Comparison of ENCODE assay signal across 8 mouse cellular contexts in the genomic region with DNA sequence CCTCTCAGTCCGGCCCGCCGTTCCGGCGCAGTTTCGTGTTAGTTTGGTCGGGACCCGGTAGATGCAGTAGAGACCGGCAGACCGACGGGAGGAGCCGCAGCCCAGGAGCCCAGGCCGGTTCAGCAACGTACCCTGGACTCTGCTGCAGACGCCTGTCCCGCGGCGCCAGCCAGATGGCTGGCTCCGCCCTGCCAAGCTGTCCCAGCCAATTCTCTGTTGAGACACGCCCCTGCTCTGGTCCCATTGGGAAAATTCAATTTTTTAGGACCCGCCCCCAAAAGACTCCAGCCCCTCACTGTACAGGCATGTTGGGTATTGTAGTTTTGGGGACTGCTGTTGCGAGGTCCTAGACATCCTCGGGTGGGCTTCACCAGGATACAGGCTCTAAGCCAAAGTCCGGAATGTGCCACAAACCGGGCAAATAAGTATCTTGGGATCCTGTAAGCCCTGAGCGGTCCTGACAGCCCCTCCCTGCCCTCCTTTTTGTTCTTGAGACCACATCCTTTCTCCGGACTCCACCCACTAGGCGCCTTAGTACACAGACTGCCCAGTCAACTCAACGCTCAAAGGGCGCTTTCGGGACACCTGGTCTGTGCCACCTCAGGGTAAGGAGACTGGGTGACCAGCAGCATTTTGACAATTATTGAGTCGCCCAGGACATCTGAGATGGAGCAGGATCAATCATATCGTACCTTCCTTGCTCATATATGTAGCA. TPM values are rescaled to one million over a fixed set of nuclear protein-coding genes. Genes with fewer than 3 reads are reported as not detected.
DNase-seq lines count a peak whose midpoint lies in the region; ATAC-seq lines count a peak whose summit lies in the region.

No protein-coding gene starts in this region.

- ATAC-seq in inflammation-experienced regulatory T-cells, adult 6 months = peak; percentile 39
- ATAC-seq in megakaryocyte-erythroid progenitor cell, adult 5-6 weeks (replicated peaks; ENCODE audit: low FRiP score, low TSS enrichment, poor library complexity, severe bottlenecking) = peak; percentile 83

- intact Hi-C loops in left cerebral cortex, postnatal 10 days (cut with DNase I) = loop anchor here (5.0 to 10.0 kb wide), 4 partner anchors 93 to 376 kb away; partner anchors contain the start of genes Morc2a and Slc35e4

- peak; percentile 94 for DNase-seq in adipocyte (ENCODE audit: low spot score)
- DNase-seq in embryo, embryonic 10 days (ENCODE audit: low spot score) = peak; percentile 90
- peak; percentile 87 for DNase-seq in gastrocnemius, postnatal 10 days
- DNase-seq in left cerebral cortex, postnatal 10 days (ENCODE audit: extremely low spot score in 1 of 2, low spot score in 2 of 2) = peak; percentile 90 to 93
- DNase-seq in right cerebral cortex, postnatal 25 days = peak; percentile 86
- peak; percentile 90 for DNase-seq in urinary bladder, postnatal 4 days (ENCODE audit: low spot score in 2 of 2)

RNA-seq across cellular contexts. Expression of gene Smtn, which starts 1.1 kb away (rescaled TPM):
- 100 to 1,000 TPM; 182 to 198 TPM for total RNA-seq in gastrocnemius, postnatal 10 days (2021)
- 1 to 10 TPM; 1.5 to 7.4 (median 4.3) TPM for polyA plus RNA-seq in inflammation-experienced regulatory T-cells, adult 6 months (2017; shearing (Covaris generic))
- 10 to 100 TPM; 11.8 to 14.6 TPM for total RNA-seq in left cerebral cortex, postnatal 10 days (2021)
- 3.3 and 4.1 TPM in 2 replicates for total RNA-seq in megakaryocyte-erythroid progenitor cell, adult 5-6 weeks (2014; fragmentation: Nextera tagmentation)
- 0.30 and 1.3 TPM in 2 replicates for total RNA-seq in megakaryocyte-erythroid progenitor cell, adult 5-6 weeks (2017)

RNA-seq across cellular contexts. Expression of gene Selenom, which starts 24.8 kb away (rescaled TPM):
- 10 to 100 TPM; 44.4 to 56.3 TPM for total RNA-seq in gastrocnemius, postnatal 10 days (2021)
- 10 to 100 TPM in 1 of 3 experiments, 1 to 10 TPM in 2; 5.6 to 20.7 (median 8.1) TPM for polyA plus RNA-seq in inflammation-experienced regulatory T-cells, adult 6 months (2017; shearing (Covaris generic))
- 100 to 1,000 TPM; 198 TPM for total RNA-seq in left cerebral cortex, postnatal 10 days (2021)
- not detected in 2 replicates for total RNA-seq in megakaryocyte-erythroid progenitor cell, adult 5-6 weeks (2014; fragmentation: Nextera tagmentation)
- total RNA-seq in megakaryocyte-erythroid progenitor cell, adult 5-6 weeks (2017) = not detected in 2 replicates

RNA-seq across cellular contexts. Expression of gene Inpp5j, which starts 34.6 kb away (rescaled TPM):
- 1 to 10 TPM; 1.8 to 2.2 TPM for total RNA-seq in gastrocnemius, postnatal 10 days (2021)
- polyA plus RNA-seq in inflammation-experienced regulatory T-cells, adult 6 months (2017; shearing (Covaris generic)) = not detected
- total RNA-seq in left cerebral cortex, postnatal 10 days (2021) = 10 to 100 TPM; 34.7 to 40.4 TPM
- 0.37 TPM in 1 of 2 replicates, not detected in the other for total RNA-seq in megakaryocyte-erythroid progenitor cell, adult 5-6 weeks (2014; fragmentation: Nextera tagmentation)
- total RNA-seq in megakaryocyte-erythroid progenitor cell, adult 5-6 weeks (2017) = not detected in 2 replicates

RNA-seq across cellular contexts. Expression of gene Pla2g3, which starts 51.2 kb away (rescaled TPM):
- under 1 TPM in 1 of 2 experiments, not detected in 1; 0.09 TPM for total RNA-seq in gastrocnemius, postnatal 10 days (2021)
- under 1 TPM in 2 of 3 experiments, not detected in 1; 0.12 to 0.28 TPM for polyA plus RNA-seq in inflammation-experienced regulatory T-cells, adult 6 months (2017; shearing (Covaris generic))
- 10 to 100 TPM in 1 of 2 experiments, 1 to 10 TPM in 1; 6.9 to 19.4 TPM for total RNA-seq in left cerebral cortex, postnatal 10 days (2021)
- 0.12 TPM in 1 of 2 replicates, not detected in the other for total RNA-seq in megakaryocyte-erythroid progenitor cell, adult 5-6 weeks (2014; fragmentation: Nextera tagmentation)
- total RNA-seq in megakaryocyte-erythroid progenitor cell, adult 5-6 weeks (2017) = 0.28 TPM in 1 of 2 replicates, not detected in the other

Comparison
In these comparisons a context has a peak if more than half of its experiments do, and no peak if none do; other contexts are left out.
1. Peak in every context shown above with its lines: DNase-seq and ATAC-seq.
2. RNA of gene Smtn, which starts 1.1 kb away (total RNA-seq): 182 to 198 TPM in gastrocnemius, postnatal 10 days; 11.8 to 14.6 TPM in left cerebral cortex, postnatal 10 days and 0.30 to 4.1 TPM in megakaryocyte-erythroid progenitor cell, adult 5-6 weeks; every median in the first group is over 10 times any median in the second.
3. RNA of gene Selenom, which starts 24.8 kb away (total RNA-seq): 198 TPM in left cerebral cortex, postnatal 10 days and 44.4 to 56.3 TPM in gastrocnemius, postnatal 10 days; not detected in megakaryocyte-erythroid progenitor cell, adult 5-6 weeks; every median in the first group is over 10 times any median in the second.
4. RNA of gene Inpp5j, which starts 34.6 kb away (total RNA-seq): 34.7 to 40.4 TPM in left cerebral cortex, postnatal 10 days; 1.8 to 2.2 TPM in gastrocnemius, postnatal 10 days and 0.37 TPM in megakaryocyte-erythroid progenitor cell, adult 5-6 weeks; every median in the first group is over 10 times any median in the second.